Mouse (Mus musculus): ENCODE data around the gene Gpx5.

The Gpx5 gene

DNA sequence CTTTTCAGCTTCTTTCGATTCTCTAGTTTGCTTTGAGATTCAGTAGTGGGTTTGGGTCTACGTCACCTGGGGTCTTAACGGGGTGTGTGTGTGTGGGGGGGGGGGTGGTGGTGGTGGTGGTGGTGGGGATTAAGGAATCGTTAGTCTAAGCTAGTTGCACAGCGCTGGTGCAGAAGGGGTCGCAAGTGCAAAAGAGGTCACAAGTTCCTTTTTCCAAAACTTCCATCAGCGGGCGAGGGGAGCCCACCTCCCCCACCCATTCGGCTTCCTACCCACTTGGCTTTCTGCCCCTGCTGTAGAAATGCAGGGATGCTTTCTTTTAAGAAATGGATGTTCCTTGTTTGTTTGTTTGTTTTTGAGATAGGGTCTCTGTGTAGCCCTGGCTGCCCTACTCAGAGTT is 16.0 kb downstream of the Gpx5 start:
- no peak for TF ChIP-seq GATA4 (IDR thresholded peaks at IDR 0.05; ENCODE audit: insufficient replicate concordance, low read length)

DNA sequence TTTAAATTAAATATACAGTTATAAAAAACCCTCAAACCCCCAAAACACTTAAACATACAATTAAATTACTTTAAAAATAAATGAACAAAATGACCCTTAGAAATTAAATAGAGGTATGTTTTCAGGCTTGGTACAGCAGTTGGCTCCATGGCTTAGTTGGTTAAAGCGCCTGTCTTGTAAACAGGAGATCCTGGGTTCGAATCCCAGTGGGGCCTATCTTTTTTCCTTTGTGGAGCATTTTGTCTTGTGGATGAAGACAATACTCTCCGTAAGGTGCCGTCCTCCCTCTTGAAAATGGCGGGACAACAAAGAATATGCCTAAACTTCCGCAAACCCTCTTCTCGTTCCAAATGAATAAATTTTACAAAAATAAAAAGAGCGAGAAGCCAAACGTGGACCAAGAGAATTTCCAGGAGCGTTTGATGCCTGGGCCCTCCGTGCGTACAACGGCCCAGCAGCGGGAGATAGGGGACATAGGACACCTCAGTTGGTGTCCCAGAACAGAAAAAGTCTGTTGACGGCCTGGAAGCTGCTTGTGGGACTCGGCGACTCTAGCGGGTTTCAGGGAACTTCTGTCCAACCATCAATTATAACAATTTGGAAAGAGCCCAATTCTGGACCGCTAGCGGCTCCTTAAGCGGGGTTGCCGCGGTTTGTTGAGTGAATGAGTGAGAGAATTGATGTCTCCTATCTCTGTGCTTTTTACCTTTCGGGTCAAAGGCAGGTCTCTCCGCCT is 16.5 kb downstream of the Gpx5 start:
- no peak for TF ChIP-seq GATA4 (IDR thresholded peaks at IDR 0.05; ENCODE audit: insufficient replicate concordance, low read length)

DNA sequence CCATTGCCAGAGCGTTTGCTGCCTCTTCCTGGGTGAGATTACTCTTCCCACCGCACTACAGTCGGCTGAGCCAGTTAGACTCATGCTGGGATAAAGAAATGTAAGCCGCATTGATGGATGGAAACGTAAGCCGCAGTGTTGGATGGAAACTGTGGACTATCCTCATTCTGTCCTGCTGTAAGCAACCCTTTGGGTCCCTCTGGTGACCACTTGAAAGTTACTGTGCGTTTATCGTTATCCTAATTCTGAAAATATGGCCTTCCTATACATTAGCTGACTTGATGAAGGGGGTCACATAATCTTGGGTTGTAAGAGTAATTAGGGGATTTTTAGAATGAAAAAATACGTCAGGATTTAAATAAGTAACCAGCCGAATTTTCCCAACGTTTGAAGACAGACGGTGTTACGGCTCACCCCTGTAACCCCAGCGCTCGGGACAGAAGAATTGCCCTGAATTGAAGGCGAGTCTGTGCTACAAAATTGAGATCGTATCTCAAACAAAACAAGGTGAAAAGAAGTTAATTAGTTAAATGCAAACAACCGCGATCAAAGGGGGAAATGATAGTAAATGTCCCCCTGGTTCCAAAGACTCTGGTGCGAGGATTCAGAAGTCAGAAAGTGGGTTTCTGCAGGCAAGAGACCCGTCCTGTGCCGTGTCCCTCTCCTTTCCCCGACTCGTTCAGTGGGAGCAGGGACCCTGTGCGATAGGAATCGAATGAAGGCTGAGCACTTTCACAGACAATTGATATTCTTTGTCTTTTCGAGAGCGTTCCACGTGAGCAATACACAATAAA is 17.3 kb downstream of the Gpx5 start:
- TF ChIP-seq GATA4 (IDR thresholded peaks at IDR 0.05; ENCODE audit: insufficient replicate concordance, low read length), result no peak

DNA sequence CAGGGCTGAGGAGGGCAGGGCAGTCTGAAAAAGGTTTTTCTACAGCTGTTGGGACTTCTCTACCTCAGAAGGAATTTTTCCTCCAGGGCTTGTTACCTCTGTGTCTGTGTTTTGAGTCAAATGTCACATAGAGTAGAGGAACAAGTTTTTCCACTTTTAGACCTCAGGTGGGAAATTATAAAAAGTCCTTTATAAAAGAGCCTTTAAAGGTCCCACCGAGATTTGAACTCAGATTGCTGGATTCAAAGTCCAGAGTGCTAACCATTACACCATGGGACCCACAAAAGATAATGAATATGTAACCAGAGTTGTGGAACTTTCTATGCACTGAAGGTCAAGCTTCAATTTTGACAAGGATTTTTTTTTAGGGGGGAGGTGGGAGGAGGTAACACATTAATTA is 24.3 kb downstream of the Gpx5 start:
- TF ChIP-seq GATA4 (IDR thresholded peaks at IDR 0.05; ENCODE audit: insufficient replicate concordance, low read length), result no peak

DNA sequence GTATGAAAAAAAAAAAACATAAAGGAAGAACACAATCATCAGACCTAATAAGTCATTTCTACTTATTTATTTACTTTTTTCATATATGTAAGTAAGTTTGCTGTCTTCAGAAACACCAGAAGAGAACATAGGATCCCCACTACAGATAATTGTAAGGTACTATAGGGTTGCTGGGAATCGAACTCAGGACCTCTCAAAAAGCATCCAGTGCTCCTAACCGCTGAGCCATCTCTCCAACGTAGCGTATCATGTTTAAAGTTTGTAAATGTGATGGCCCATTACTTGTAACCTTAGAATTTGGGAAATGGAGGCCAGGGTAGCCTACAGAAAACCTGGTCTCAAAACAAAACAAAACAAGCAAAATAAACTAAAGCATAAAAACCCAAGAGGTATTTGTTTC is 25.0 kb downstream of the Gpx5 start:
- TF ChIP-seq GATA4 (IDR thresholded peaks at IDR 0.05; ENCODE audit: insufficient replicate concordance, low read length), result no peak

DNA sequence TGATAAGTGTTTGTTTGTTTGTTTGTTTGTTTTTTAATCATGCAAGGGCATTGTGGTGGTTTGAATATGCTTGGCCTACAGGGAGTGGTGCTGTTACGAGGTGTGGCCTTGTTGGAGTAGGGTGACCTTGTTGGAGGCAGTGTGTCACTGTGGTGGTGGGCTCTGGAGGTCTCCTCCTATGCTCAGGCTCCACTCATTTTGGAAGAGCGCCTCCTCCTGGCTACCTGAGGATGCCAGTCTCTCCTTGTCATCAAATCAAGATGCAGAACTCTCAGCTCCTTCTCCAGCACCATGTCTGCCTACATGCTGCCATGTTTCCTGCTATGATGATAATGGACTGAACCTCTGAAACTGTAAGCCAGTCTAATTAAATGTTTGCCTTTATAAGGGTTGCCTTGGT is 26.8 kb downstream of the Gpx5 start:
- TF ChIP-seq GATA4 (IDR thresholded peaks at IDR 0.05; ENCODE audit: insufficient replicate concordance, low read length), result no peak

DNA sequence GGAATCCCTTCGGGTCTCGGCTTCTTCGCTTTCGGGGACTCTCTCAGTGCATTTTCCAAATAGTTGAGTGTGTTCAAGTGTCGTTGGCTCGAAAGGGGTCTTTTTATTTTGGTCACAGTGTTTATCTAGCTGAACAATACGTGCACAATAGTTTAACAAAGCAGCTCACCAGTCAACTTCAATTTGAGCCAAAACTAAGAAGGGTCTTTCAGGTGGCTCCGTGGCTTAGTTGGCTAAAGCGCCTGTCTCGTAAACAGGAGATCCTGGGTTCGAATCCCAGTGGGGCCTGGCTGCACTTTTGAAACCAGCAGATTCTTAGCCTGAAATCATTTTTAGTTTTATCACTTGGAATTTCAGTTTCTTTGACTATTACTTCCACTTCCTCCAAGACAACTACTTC is 28.2 kb downstream of the Gpx5 start:
- no peak for TF ChIP-seq GATA4 (IDR thresholded peaks at IDR 0.05; ENCODE audit: insufficient replicate concordance, low read length)

DNA sequence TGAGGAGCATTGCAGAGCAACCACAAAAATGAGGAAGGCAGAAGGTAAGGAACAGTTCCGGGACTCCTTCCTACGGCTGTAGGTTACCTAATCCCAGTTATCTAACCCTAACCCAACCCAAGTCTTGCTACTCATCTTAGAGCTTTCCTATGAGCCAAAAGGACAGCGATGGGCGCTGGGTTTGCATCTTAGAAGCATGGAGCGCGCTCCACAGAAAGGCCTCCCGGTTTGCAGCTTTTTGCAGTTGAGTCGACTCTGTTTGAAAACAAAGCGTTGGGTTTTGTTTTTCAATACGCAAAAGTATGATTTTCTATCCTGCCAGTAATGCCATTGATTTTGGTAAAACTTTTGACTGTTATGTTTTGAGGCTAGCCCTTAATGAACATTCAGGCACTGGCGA is 28.6 kb downstream of the Gpx5 start:
- no peak for TF ChIP-seq GATA4 (IDR thresholded peaks at IDR 0.05; ENCODE audit: insufficient replicate concordance, low read length)

DNA sequence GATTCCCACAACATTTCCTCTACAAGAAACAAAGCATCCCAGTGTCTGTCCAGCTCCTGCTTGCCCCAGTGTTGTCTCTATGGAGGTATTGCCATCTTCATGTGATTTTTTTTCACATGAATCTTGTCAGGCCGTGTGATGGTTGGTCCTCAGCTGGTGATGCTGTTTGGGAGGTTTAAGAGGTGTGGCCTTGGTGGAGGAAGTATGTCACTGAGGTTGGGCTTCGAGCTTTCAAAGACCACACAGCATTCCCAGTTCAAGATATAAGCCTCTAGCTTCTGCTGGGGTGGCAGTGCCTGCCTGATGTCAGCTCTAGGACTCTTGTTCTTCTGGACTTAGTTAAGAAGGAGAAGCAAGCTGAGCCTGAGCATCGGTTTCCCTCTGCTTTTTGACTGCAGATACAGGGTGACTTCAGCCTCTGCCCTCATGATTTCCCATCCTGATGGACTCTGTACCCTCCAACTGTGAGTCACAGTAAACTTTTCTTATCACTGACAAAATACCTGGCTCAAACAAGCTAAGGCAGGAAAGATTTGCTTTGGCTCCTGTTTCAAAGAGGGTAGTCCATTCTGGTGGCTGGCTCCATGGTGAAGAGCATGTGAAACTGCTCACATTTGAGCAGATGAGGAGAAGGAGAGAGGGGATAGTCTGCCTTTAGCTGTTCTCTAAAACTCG is 29.6 kb downstream of the Gpx5 start:
- peak; percentile 80 for TF ChIP-seq GATA4 (IDR thresholded peaks at IDR 0.05; ENCODE audit: insufficient replicate concordance, low read length)

DNA sequence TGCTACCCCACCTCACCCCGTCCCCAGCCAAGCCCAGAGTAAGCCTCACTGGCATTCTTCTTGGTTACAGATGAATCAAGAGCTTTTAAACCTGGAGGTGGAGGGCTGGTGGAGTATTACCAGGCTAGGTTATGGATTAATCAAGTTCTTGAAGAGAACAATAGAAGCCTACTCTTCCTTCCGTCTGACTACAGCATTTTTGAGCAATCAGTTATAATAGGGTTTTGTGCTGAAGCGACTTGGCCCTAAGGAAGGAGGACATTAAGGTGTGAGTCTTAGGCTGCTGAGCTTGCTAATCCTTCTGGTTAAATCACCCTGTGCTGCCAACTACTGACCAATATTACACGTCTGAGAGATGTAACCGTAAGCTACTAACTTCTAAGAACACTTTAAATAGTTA is 32.2 kb downstream of the Gpx5 start:
- no peak for TF ChIP-seq GATA4 (IDR thresholded peaks at IDR 0.05; ENCODE audit: insufficient replicate concordance, low read length)

DNA sequence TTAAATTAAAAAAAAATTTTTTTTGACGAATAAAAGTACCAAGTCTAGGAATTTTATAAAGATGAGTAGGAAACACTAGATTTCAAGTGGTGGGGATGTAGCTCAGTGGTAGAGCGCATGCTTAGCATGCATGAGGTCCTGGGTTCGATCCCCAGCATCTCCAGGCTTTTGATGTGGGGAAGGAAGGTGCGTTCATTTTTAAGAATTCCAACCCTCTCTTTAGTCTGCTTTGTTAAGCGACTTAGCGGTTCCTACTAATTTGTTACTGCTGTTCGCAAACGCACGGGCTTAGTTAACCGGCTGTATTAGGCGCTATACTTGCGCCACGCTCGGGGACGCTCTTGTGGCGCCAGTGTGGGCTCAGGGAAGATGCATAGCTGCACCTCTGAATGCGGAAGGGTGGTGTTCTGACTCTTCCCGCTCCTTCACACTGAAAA is 32.8 kb downstream of the Gpx5 start:
- no peak for TF ChIP-seq GATA4 (IDR thresholded peaks at IDR 0.05; ENCODE audit: insufficient replicate concordance, low read length)

DNA sequence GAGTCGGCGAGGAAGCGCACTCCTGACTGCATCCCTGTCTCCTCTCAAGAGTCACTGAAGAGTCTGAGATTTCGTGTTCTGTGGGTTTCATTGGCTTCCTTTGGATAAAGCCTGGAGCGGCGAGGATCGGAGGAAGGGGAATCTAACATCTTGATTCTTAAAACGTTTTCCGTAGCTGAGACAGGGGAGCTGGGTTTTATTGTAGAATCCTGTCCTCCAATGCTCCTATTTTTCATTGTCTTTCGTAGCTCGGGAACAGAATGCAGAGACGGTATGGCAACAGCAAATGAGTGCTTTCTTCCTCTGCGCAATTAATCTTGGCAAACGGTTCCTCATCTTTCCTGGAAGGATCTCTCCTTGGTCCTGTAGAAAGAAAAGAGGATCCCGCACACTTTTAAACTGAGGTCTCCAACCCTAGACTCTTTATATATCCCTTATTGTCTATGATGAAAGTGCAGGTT is 33.3 kb downstream of the Gpx5 start:
- TF ChIP-seq GATA4 (IDR thresholded peaks at IDR 0.05; ENCODE audit: insufficient replicate concordance, low read length), result no peak

DNA sequence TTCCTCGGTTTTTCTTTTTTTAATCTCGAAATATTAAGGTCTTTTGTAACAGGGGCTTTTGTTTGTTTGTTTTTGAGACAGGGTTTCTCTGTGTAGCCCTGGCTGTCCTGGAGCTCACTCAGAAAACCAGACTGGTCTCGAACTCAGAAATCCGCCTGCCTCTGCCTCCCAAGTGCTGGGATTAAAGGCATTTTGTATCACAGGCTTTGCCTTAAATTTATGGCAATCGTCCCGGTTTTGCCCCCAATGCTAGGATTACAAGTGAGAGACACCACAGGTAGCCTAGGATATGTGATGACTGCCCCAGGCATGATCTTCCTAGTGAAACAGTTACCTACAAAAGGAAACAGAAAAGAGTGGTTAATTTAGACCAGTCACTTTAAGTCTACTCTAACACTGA is 34.0 kb downstream of the Gpx5 start:
- TF ChIP-seq GATA4 (IDR thresholded peaks at IDR 0.05; ENCODE audit: insufficient replicate concordance, low read length), result no peak

DNA sequence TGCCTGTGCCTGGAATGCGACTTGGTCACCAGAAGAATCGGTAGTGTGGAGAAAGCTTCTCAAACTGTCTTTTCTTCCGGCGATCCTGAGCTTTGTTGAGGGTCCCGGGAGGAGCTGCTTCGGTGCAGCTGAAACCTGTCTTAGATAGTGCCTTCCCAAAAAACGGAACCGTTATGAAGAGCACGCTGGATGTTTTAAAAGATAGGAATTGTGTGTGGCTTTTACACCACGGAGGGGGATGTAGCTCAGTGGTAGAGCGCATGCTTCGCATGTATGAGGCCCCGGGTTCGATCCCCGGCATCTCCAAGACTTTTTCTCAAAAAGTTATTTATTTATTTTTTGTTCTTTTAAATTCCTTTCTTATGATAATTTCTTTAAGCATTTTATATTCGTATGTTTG is 38.5 kb downstream of the Gpx5 start:
- no peak for TF ChIP-seq GATA4 (IDR thresholded peaks at IDR 0.05; ENCODE audit: insufficient replicate concordance, low read length)

DNA sequence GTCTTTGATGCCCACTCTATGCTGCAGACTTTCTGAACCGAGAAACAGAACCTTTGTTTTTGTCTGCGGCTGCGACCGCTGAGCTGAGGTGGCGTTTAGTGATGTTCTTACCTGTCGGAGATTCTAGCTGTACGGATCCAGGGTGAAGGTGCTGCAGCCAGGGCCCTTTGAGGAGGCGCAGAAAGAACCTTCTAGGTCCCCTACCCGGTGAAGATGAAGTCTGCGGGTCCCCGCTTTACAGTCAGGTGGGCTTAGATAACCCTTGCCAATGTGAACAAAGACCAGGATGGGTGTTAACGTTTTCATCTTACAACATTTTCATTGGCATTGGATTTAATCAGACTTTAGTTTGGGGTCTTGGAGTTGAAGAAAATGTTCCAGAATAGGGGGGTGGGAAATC is 39.0 kb downstream of the Gpx5 start:
- TF ChIP-seq GATA4 (IDR thresholded peaks at IDR 0.05; ENCODE audit: insufficient replicate concordance, low read length), result no peak

DNA sequence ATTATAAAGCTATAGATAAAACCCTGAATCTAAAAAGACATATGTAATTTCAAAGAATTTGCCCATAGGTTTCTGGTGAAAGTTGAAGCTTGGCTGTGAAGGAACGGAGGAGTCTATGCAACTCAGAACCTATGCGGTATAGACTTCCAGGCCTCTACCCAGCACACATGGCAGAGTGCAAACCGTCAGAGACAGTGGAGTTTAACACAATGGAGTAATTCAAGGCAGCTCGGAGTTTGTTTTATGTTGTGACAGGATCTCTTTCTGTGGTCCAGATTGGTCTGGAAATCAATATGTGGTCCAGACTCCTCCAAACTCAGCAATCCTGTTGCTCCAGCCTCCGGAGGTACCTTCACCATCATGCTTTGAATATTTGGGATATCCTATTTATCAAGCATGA is 39.5 kb downstream of the Gpx5 start:
- no peak for TF ChIP-seq GATA4 (IDR thresholded peaks at IDR 0.05; ENCODE audit: insufficient replicate concordance, low read length)
